ENCODE assay signal across 9 mouse cellular contexts in the genomic region with DNA sequence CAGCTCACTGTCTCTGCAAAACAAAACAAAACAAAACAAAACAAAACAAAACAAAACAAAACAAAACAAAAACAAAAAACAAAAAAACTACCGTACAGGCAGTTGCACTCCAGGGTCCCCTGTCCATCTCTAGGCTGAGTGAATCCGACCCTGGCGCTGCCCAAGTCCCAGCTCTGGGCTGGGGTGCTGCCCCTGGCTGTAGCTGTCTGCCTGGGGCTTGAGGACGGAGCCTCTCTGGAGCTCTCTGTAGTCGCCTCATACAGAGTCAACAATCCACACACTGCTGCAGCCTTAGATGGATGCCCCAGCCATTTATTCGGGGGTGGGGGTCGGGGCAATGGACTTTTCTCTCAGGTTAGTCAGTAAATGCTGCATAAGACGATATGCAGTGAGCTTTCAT. TPM values are rescaled to one million over a fixed set of nuclear protein-coding genes. Genes with fewer than 3 reads are reported as not detected.
DNase-seq lines count a peak whose midpoint lies in the region; ATAC-seq lines count a peak whose summit lies in the region.
"Had no signal": no experiment of that assay in that cellular context is flagged by ENCODE, and none has a peak within 500 bp of the region (broad histone marks: within the 10 kb centered on the region; RNA-seq: fewer than 3 reads in every experiment).

No protein-coding gene starts in this region.

- no peak for DNase-seq in heart, postnatal 14 days
- no peak for DNase-seq in hindbrain, embryonic 11.5 days (ENCODE audit: low spot score)
- no peak for DNase-seq in adipocyte (ENCODE audit: low spot score)
- no peak for DNase-seq in embryo, embryonic 9.5 days (ENCODE audit: extremely low spot score)
- DNase-seq in left cerebral cortex, postnatal 25 days (ENCODE audit: low spot score in 2 of 2): no peak

- H3K4me1 ChIP-seq in heart, embryonic 15.5 days (replicated peaks): peaks cover 8% of the 10 kb centered on the region
- 0 out of 2 replicates have a peak, but pooled peaks cover 10% of the 10 kb centered on the region for H3K4me1 ChIP-seq in embryonic facial prominence, embryonic 12.5 days
- H3K4me1 ChIP-seq in hindbrain, embryonic 11.5 days (replicated peaks; ENCODE audit: control insufficient read depth, insufficient read depth, low read length): peaks cover 3% of the 10 kb centered on the region; the same call in 1 of the 2 replicates
- peaks cover 14% of the 10 kb centered on the region for H3K4me1 ChIP-seq in liver, embryonic 15.5 days (replicated peaks)

- no peak for ATAC-seq in heart, embryonic 15.5 days (replicated peaks; ENCODE audit: insufficient number of reproducible peaks, insufficient read depth, low FRiP score, low read depth)
- peak; percentile 49; the same call in 1 of the 2 replicates for ATAC-seq in embryonic facial prominence, embryonic 12.5 days (ENCODE audit: insufficient number of reproducible peaks, insufficient read depth, low FRiP score, low TSS enrichment)
- ATAC-seq in hindbrain, embryonic 11.5 days (ENCODE audit: low FRiP score): peak; percentile 56; the same call in 1 of the 2 replicates
- no peak for ATAC-seq in liver, embryonic 15.5 days (ENCODE audit: insufficient read depth)

- H3K9ac ChIP-seq in heart, embryonic 15.5 days: no peak overlapping the region
- peak overlapping the region; percentile 50; the same call in 1 of the 2 replicates for H3K9ac ChIP-seq in embryonic facial prominence, embryonic 12.5 days
- H3K9ac ChIP-seq in hindbrain, embryonic 11.5 days (ENCODE audit: low read depth, low read length): peak overlapping the region; percentile 48; the same call in 1 of the 2 replicates
- no peak overlapping the region for H3K9ac ChIP-seq in liver, embryonic 15.5 days

- 43% methylated on average over 8 of the region's 8 CpGs for WGBS in heart, embryonic 15.5 days
- 40% methylated on average over 8 of the region's 8 CpGs for WGBS in embryonic facial prominence, embryonic 12.5 days
- 33% methylated on average over 8 of the region's 8 CpGs for WGBS in hindbrain, embryonic 11.5 days
- 45% methylated on average over 8 of the region's 8 CpGs for WGBS in liver, embryonic 15.5 days (ENCODE audit: insufficient replicate concordance)

- 0 out of 2 replicates have a peak, but pooled peaks cover 4% of the 10 kb centered on the region for H3K27me3 ChIP-seq in heart, embryonic 15.5 days
- 0 out of 2 replicates have a peak, but pooled peaks cover 2% of the 10 kb centered on the region for H3K27me3 ChIP-seq in embryonic facial prominence, embryonic 12.5 days
- 0 out of 2 replicates have a peak, but pooled peaks cover 2% of the 10 kb centered on the region for H3K27me3 ChIP-seq in hindbrain, embryonic 11.5 days (ENCODE audit: control insufficient read depth, insufficient read depth, low read length)
- peaks cover 4% of the 10 kb centered on the region for H3K27me3 ChIP-seq in liver, embryonic 15.5 days

- H3K27ac ChIP-seq in heart, embryonic 15.5 days: no peak overlapping the region
- H3K27ac ChIP-seq in embryonic facial prominence, embryonic 12.5 days: no peak overlapping the region
- no peak overlapping the region for H3K27ac ChIP-seq in hindbrain, embryonic 11.5 days (ENCODE audit: low read depth, low read length)
- H3K27ac ChIP-seq in liver, embryonic 15.5 days (replicated peaks): no peak overlapping the region

- peak overlapping the region; percentile 46; the same call in 1 of the 2 replicates for H3K4me3 ChIP-seq in heart, embryonic 15.5 days
- 0 out of 2 replicates have a peak overlapping the region, but pooled peaks have one; percentile 39 for H3K4me3 ChIP-seq in embryonic facial prominence, embryonic 12.5 days
- no peak overlapping the region for H3K4me3 ChIP-seq in hindbrain, embryonic 11.5 days (ENCODE audit: low read depth, low read length)
- no peak overlapping the region for H3K4me3 ChIP-seq in liver, embryonic 15.5 days (replicated peaks)

- no peaks in the 10 kb centered on the region for H3K9me3 ChIP-seq in heart, embryonic 15.5 days (replicated peaks)
- H3K9me3 ChIP-seq in embryonic facial prominence, embryonic 12.5 days: no peaks in the 10 kb centered on the region
- no peaks in the 10 kb centered on the region for H3K9me3 ChIP-seq in hindbrain, embryonic 11.5 days (ENCODE audit: control insufficient read depth, low read length)
- no peaks in the 10 kb centered on the region for H3K9me3 ChIP-seq in liver, embryonic 15.5 days (replicated peaks)

- H3K36me3 ChIP-seq in heart, embryonic 15.5 days: no peaks in the 10 kb centered on the region
- no peaks in the 10 kb centered on the region for H3K36me3 ChIP-seq in embryonic facial prominence, embryonic 12.5 days
- H3K36me3 ChIP-seq in hindbrain, embryonic 11.5 days (ENCODE audit: control insufficient read depth, insufficient read depth, low read length): no peaks in the 10 kb centered on the region
- H3K36me3 ChIP-seq in liver, embryonic 15.5 days (replicated peaks): no peaks in the 10 kb centered on the region

- H3K4me2 ChIP-seq in heart, embryonic 15.5 days: peak overlapping the region; percentile 89
- peak overlapping the region; percentile 90 for H3K4me2 ChIP-seq in embryonic facial prominence, embryonic 12.5 days (replicated peaks)
- peak overlapping the region; percentile 75 for H3K4me2 ChIP-seq in hindbrain, embryonic 11.5 days (replicated peaks; ENCODE audit: low read depth, low read length)
- H3K4me2 ChIP-seq in liver, embryonic 15.5 days: peak overlapping the region; percentile 75; the same call in 1 of the 2 replicates

- intact Hi-C loops in heart, postnatal 14 days (cut with DNase I): loop anchor here (5.0 kb wide), 2 partner anchors 145 to 410 kb away; no protein-coding TSS in a partner anchor
- intact Hi-C loops in left cerebral cortex, postnatal 25 days (cut with DNase I): loop anchor here (2.0 kb wide), 2 partner anchors 144 to 410 kb away; no protein-coding TSS in a partner anchor

RNA-seq across cellular contexts. Expression of gene Esr2, which starts 20.0 kb away (rescaled TPM):
- polyA plus RNA-seq in heart, embryonic 15.5 days (2015; fragmentation: Nextera tagmentation; extraction: Ambion mirVana): 0.24 and 0.28 TPM in 2 replicates
- not detected for total RNA-seq in heart, postnatal 14 days (2021)
- 0.64 and 0.80 TPM in 2 replicates for polyA plus RNA-seq in embryonic facial prominence, embryonic 12.5 days (2016; fragmentation: Nextera tagmentation; extraction: Ambion mirVana)
- polyA plus RNA-seq in hindbrain, embryonic 11.5 days (2014; fragmentation: Nextera tagmentation; extraction: Ambion mirVana): 0.17 and 0.26 TPM in 2 replicates
- polyA plus RNA-seq in liver, embryonic 15.5 days (2015; fragmentation: Nextera tagmentation; extraction: Ambion mirVana): 0.02 TPM in 1 of 2 replicates, not detected in the other
- total RNA-seq in left cerebral cortex, postnatal 25 days (2021): under 1 TPM; 0.21 to 0.23 TPM
- total RNA-seq: adrenal gland, postnatal 14 days had no signal

RNA-seq across cellular contexts. Expression of gene Tex21, which starts 49.5 kb away (rescaled TPM):
- not detected in 2 replicates for polyA plus RNA-seq in heart, embryonic 15.5 days (2015; fragmentation: Nextera tagmentation; extraction: Ambion mirVana)
- not detected for total RNA-seq in heart, postnatal 14 days (2021)
- polyA plus RNA-seq in embryonic facial prominence, embryonic 12.5 days (2016; fragmentation: Nextera tagmentation; extraction: Ambion mirVana): not detected in 2 replicates
- polyA plus RNA-seq in hindbrain, embryonic 11.5 days (2014; fragmentation: Nextera tagmentation; extraction: Ambion mirVana): not detected in 2 replicates
- polyA plus RNA-seq in liver, embryonic 15.5 days (2015; fragmentation: Nextera tagmentation; extraction: Ambion mirVana): 0.12 TPM in 1 of 2 replicates, not detected in the other
- not detected for total RNA-seq in left cerebral cortex, postnatal 25 days (2021)
- total RNA-seq: adrenal gland, postnatal 14 days had no signal

RNA-seq across cellular contexts. Expression of gene Mthfd1, which starts 58.0 kb away (rescaled TPM):
- polyA plus RNA-seq in heart, embryonic 15.5 days (2015; fragmentation: Nextera tagmentation; extraction: Ambion mirVana): 35.1 and 44.4 TPM in 2 replicates
- total RNA-seq in heart, postnatal 14 days (2021): 10 to 100 TPM; 29.4 to 29.7 TPM
- polyA plus RNA-seq in embryonic facial prominence, embryonic 12.5 days (2016; fragmentation: Nextera tagmentation; extraction: Ambion mirVana): 76.5 and 76.6 TPM in 2 replicates
- polyA plus RNA-seq in hindbrain, embryonic 11.5 days (2014; fragmentation: Nextera tagmentation; extraction: Ambion mirVana): 49.5 and 54.4 TPM in 2 replicates
- 94.7 and 101 TPM in 2 replicates for polyA plus RNA-seq in liver, embryonic 15.5 days (2015; fragmentation: Nextera tagmentation; extraction: Ambion mirVana)
- total RNA-seq in left cerebral cortex, postnatal 25 days (2021): 10 to 100 TPM; 34.4 to 36.1 TPM

Comparison
In these comparisons a context has a peak if more than half of its experiments do, and no peak if none do; other contexts are left out.
1. ATAC-seq: peak in embryonic facial prominence, embryonic 12.5 days (single experiment) and hindbrain, embryonic 11.5 days (single experiment); none in heart, embryonic 15.5 days (single experiment) and liver, embryonic 15.5 days (single experiment).
2. H3K4me3 ChIP-seq: peak in heart, embryonic 15.5 days (single experiment) and embryonic facial prominence, embryonic 12.5 days (single experiment); none in hindbrain, embryonic 11.5 days (single experiment) and liver, embryonic 15.5 days (single experiment).
3. H3K9ac ChIP-seq: peak in embryonic facial prominence, embryonic 12.5 days (single experiment) and hindbrain, embryonic 11.5 days (single experiment); none in heart, embryonic 15.5 days (single experiment) and liver, embryonic 15.5 days (single experiment).
4. Peak in every context shown above with its lines, with median percentiles within 50 percentile points of each other: H3K4me2 ChIP-seq.